Mouse (Mus musculus): ENCODE results near the gene Wdr62.
A peak's percentile ranks its signal among the peaks of the same experiment; 100 is the strongest.

The Wdr62 gene

DNA sequence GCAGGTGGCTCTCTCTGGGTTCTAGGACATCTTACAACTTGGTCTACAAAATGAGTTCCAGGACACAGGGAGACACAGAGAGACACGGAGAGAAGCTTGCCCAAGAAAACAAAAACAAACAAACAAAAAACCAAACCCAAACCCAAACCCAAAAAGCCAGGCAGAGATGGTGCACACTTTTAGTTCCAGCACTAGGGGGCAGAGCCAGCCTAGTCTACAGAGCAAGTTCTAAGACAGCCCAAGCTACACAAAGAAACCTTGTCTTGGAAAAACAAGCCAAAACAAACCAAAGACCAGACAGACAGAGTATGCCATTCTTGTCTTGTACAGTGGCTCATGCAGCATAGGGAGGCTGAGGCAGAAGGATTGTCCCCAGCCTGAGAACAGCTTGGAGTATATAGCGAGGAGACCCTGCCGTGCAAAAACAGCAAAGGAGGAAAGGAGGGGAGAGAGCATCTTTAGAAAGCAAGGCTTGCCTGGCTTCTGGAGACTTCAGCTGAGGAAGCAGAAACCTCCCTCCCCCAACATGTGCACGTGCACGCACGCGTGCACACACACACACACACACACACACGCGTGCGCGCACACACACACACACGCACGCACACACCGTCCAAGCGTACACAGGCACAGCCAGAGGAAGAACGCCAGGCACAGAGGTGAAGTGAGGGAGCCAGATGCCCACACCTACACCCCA lies 26.0 kb upstream of the Wdr62 start:
- no peak for DNase-seq (ENCODE audit: low read depth, low spot score)

DNA sequence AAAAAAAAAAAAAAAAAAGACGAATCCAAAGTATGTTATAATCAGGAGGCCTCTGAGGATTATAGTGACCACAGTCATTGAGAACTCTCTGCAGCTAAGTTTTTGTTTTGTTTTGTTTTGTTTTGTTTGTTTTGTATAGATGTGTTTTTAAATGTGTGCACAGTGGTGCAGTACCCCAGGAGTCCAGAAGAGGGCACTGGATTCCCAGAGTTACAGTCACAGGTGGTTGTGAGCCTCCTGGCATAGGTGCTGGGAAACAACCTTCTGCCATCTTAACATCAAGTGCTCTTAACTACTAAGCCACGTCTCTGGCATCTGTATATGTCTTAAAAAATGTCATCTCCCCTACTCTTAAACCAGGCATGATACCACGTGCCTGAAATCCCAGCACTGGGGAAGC lies 20.7 kb upstream of the Wdr62 start:
- DNase-seq (ENCODE audit: low read depth, low spot score) = no peak

DNA sequence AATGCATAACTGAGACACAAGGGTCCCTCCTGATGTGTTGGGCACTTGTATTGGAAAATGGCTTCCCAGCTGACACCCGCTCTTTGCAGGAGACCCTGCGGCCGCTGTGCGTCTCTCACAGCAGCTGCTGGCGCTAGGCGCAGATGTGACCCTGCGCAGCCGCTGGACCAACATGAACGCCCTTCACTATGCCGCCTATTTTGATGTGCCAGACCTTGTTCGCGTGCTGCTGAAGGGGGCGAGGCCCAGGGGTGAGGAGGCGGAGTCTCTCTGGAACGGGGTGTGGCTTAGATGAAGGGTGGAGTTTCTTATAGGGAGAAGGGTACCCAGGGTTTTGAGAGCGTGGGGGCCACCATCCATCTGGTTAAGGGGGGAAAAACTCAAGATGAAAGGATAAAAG lies 17.0 kb upstream of the Wdr62 start:
- DNase-seq (ENCODE audit: low read depth, low spot score) = no peak

DNA sequence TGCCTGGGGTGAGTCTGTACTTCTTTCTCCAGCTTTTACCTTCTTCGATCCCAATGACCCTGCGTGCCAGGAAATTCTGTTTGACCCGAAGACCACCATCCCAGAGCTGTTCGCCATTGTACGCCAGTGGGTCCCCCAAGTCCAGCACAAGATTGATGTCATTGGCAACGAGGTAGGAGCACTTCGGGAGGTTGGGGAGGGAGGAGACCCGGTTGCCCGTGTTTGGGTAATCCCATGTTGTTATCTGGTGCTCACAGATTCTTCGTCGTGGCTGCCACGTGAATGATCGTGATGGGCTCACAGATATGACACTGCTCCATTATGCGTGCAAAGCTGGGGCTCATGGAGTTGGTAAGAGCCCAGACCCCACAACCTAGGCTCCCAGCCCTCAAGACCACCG lies 16.6 kb upstream of the Wdr62 start:
- DNase-seq (ENCODE audit: low read depth, low spot score) = no peak

DNA sequence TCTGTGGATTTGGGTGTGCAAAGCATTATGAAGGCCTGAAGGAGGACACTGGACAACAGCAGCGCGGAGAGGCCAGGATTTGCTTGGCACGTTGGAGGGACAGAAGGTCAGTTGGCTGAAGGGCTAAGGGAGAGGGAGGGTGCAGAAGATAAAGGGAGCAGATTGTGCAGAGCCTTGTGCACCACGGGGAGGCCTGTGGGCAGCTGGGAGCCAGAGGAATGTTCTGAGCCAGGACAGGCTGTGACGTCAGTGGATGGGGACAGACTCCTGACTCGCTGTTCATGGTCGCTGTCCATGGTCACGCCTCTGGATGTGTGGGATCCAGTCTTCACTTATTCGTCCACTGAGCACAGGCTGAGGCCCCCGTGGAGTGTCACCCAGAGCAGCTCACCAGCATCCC lies 14.9 kb upstream of the Wdr62 start:
- no peak for DNase-seq (ENCODE audit: low read depth, low spot score)

DNA sequence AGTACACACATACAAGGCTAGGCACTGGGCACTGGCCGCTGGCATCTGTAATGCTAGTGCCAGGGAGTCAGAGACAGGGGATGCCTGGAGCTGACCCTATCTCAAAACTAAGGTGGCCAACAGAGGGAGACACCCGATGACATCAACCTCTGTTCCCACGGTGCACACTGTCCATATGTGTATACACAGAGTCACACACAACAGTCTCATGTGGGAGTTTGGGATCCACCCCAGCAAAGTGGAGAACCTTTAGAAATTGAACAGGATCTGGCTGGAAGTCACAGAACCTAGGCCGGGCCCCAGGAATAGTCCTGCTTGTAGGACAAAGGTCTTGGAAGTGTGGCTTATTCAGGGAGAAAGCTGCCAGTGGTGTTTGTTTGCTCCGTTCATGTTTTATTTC lies 14.1 kb upstream of the Wdr62 start:
- DNase-seq (ENCODE audit: low read depth, low spot score) = no peak

DNA sequence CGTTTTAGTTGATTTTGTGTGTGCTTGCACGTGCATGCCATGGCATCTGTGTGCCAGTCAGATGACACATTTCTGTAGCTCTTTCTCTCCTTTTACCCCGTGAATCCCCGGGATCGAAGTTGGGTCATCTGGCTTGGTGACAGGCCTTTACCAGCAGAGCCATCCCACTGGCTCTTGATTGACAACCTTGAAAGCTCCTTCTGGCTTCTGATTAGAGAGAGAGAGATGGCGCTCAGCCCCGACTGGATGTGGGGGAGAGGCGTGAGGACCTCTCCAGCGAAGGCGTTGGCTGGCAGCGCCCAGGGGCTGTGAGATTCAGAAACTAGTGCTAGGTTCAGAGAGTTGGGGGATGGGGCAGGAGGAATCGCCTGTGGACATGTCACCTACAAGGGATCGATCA lies 13.6 kb upstream of the Wdr62 start:
- no peak for DNase-seq (ENCODE audit: low read depth, low spot score)

DNA sequence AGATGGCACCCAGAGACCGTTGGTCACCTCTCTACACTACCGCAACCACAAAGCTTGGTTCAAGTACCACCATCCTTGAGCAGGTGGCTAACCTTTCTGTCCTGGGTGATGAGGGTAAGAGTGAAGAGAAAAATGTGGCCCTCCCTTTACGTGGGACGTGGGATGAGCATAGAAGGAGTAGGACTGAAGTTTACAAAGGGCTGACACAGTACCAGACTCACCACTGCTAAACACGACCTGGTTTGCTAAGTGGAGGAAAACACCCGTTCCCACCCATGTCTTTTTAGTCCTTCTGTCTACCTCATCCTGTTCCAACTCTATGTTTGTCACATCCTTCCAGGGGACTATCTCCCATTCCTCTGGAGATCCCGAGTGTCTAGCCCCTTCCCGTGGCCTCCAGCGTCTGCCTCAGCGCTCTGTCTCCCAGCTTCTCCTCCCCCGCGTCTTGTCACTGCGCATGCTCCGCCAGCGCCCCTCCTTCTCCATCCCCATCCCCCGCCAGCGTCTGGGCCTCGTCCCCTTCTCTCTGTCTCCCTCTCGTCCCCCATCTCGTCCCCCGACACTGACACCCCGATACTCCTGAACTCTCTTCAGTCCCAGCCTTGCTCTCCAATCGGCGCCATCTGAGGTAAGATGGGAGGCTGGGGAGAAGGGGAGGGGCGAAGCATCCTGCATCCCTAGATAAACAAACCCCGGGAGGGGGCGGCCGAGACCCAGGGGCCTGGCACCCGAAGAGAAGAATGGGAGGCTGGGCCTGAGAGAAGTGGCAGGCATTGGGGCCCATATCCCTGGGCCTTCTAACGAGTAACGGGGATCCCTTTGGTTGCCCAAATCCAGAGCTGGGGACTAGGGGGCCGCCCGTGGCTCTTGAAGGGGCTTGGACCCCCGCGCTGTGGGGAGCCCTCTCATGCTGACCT lies 11.3 kb upstream of the Wdr62 start, which contains the start of gene Clip3:
Gene Clip3 (plus strand): TSS at position 514 of the 917 bp plus-strand sequence.
- no peak for DNase-seq (ENCODE audit: low read depth, low spot score)

DNA sequence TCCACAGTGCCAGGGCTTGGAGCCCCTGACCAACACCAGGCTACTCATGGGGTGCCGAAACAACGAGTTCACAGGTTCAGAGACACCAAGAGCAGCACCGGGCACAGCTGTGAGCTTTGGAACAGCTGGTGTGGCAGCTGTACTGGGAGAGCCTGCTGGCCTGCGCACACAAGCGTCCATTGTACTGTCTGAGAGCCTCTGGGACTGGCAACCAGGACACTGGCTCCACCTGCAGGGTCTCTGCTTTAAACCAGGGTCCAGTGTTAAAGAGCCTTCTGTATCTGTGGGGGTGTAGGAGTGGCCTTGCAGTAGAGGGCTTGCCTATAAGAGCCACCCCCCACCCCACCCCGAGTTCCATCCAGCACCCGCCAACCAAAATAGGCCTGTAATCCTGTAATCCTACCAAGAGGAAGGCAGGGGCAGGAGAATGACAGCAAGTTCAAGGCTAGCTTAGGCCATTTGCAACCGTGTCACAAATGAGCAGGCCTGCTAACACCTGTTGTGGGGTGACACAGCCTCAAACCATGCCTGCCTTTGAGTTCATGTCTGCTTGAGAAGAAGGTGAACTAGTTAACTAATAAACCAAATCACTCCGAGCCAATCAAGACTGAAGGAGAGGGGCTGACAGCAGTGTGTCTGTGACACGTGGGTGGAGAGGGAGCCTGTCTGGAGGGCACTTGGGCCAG lies 9.6 kb upstream of the Wdr62 start:
- no peak for DNase-seq (ENCODE audit: low read depth, low spot score)

DNA sequence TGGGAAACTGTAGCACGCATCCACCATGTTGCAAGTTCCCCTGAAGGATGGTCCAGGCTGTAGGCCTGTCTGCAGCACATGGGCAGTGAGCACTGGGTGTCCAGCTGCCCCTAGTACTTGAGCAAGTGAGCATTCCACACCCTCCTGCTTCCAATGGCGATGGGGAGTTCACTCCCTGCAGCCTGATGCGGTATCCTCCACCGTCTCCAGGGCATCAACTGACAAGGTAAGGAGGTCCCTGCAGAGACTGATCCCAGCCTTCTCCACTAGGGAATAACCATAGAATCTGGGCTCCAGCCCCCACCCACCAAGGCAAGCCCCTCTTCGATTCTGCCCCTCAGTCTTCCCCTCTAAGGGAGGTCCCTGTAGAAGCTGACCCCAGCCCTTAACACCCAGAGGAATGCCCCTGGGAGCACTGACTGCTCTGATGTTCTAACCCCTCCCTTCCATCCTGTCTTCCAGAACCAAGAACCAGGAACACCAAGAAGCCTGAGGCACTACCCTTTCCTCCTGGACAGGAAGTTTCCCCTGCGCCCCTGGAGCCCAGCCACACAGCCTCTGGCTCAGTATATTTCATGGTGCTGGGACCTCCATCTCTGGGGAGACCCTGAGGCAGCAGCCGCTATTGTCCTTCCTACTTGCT lies 9.0 kb upstream of the Wdr62 start:
- no peak for DNase-seq (ENCODE audit: low read depth, low spot score)

DNA sequence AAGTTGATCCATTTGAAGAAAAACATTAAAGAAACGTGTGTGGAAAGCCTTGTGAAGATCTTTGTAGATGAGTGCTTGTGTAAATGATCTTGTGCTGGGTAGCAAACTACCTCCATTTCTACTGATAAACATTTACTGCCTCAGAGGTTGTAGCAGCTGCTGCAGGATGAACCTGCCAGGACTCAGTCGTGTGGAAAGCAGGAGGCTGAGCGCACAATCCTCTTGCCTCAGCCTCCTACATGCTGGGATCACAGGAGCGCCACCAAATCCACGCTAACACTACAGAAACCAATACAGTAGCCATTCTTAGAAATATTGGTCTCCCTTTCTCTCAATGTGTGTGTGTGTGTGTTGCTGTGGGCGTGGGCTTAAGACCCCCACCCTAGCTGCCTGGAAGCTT lies 7.8 kb upstream of the Wdr62 start:
- DNase-seq (ENCODE audit: low read depth, low spot score) = no peak

DNA sequence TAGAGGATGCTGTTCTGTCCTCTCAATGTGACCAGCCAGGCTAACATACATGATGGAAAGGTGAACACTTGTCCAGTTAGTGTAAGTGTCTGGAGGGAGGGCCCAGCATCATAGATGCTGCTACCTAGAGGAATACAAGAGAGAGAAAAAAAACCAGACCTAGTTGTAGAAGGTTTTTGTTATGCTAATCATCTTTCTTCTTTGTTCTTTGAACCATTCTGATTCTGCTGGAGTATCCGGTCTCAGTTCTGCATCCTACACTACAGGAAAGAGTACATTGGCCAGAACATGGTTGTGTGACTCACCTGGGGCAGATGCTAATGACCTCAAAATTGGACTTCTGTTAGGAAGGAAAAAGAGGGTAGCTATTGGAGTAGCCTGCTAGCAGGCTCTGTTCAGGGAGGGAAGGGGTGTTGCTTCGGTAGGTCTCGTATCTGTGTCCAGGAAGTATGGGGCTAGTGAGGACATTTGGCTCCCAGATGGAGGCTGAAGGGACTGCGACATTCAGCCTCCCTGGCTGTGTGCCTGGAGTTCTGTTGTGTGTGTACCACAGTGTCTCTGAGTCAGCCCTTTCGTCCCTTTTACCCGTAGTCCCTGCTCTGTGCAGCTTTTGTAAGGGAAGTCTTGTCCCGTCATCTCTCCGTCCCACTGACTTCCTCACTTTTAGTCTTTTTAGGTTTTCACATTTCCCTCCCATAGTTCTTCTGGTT lies 6.6 kb upstream of the Wdr62 start:
- DNase-seq (ENCODE audit: low read depth, low spot score) = no peak

DNA sequence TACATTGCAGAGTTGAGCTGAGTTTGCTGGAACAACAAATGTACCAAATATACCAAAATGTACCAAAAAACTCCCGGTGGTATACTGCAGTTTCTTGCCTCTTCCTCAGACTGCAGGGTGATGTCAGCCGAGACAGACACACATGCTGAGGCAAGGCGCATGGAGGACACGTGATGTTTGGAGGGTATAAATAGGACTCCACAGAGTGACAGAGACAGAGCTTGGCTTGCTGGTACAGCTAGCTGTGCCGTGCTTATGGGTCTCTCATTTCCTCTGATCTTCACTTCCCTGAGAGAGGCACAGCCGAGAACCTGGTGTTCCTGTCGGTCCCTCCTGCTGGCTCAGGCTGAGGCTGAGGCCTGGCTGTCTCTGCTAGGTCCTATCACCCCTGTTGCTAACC lies 2.5 kb upstream of the Wdr62 start:
- DNase-seq (ENCODE audit: low read depth, low spot score) = no peak

DNA sequence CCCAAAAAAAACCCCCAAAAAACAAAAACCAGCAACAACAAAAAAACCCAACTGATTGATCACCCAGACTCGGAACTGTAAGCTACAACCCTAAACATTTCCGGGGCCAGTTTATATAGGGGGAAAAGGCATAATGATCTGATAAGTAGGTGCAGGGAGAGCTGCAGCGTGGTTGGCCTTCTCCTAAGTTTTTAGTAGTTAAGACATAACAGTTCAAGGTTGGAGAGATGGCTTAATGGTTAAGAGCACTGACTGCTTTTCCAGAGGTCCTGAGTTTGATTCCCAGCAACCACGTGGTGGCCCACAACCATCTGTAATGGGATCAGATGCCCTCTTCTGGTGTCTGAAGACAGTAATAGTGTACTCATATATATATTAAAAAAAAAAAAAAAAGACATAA lies 1.3 kb upstream of the Wdr62 start:
- no peak for DNase-seq (ENCODE audit: low read depth, low spot score)

DNA sequence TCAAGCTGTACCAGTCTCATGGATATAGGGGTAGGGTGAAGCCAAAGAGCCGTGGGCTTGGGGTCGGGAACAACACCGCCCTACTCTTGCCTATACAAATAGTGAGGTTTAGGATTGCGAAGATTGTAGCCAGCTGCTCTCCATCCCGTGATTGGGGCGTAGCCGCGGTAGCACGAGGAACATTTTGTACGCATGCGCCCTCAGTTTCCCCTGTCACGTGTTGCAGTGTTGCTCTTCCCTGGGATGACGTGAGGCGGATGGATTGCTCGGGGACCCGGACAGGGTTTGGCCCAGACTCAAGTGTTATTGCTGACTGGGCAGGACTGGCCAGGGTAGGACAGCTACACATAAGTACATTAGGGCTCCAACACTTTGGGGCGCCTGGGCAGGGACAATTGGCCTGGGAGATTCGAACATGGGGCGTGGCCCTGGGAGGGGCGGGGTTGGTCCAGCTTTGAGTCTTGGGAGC lies 485 bp upstream of the Wdr62 start:
- peak; percentile 59 for DNase-seq (ENCODE audit: low read depth, low spot score)

DNA sequence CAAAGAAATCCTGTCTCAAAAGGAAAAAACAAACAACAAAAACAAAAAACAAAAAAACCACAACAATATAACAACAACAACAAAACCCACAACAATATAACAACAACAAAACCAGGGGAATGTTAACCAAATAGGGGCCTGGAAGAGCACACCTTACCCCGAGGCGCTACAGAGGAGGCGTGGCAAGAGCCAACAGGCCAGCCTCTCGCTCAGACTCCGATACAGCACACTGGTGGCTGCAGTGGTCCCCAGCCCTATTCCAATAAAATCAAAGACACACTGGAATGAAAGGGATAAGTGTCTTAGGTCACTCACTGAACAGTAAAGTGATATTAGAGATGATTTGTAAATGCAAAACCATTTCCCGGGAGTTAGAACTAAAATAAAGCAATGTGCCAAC lies 683 bp downstream of the Wdr62 start:
- DNase-seq (ENCODE audit: low read depth, low spot score) = no peak

DNA sequence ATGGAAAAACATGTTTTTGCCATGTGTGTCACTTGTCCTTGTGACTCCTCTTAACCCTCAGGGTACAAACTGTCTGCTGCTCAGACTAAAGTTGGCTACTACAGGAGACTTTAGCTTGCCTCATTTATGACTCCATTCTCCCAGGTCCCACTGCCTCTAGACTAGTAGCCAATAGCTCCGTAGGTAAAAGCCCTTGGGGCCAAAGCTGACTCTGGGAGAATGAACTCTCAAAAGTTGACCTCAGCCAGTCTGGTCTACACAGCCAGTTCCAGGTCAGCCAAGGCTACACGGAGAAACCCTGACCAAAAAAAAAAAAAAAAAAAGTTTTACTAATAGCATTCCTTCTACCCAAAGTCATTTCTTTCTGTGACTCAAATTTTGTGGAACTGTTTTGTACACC lies 1.3 kb downstream of the Wdr62 start:
- DNase-seq (ENCODE audit: low read depth, low spot score) = no peak

DNA sequence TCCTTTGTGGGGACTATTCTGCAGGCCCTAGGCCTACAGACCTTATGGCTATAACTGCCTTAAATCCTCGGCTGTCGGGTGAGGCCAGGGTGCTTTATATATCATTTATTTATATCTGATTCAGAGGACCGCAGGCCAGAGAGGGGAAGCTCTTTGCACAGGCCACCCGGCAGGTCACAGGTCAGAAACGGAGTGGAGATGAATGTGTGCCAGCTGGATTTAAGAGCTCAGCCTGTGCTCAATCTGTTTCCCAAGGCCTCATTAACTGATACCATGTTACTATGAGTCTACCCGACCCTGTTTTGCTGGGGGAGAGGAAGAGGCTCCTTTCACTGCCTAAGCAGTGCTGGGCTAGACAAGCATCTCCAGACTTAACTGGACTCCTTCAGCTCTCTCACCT lies 5.8 kb downstream of the Wdr62 start:
- DNase-seq (ENCODE audit: low read depth, low spot score) = no peak

DNA sequence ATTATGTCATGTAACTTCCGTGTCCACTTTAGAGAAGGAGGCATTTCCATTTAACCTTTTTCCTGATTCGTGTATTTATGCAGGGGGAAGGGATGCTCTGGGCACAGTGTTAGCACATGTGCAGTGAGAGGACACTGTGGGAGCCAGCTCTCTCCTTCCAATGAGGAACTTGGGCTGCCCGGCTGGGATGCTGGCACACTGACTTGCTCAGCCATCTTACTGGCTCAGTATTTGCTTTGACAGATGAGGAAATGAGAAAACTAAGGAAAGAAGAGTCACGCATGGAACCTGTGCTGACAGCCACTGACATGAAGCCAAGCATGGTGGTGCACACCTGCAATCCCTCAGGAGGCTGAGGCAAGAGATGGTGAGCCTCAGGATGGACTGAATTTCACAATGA lies 10.6 kb downstream of the Wdr62 start:
- DNase-seq (ENCODE audit: low read depth, low spot score) = no peak

DNA sequence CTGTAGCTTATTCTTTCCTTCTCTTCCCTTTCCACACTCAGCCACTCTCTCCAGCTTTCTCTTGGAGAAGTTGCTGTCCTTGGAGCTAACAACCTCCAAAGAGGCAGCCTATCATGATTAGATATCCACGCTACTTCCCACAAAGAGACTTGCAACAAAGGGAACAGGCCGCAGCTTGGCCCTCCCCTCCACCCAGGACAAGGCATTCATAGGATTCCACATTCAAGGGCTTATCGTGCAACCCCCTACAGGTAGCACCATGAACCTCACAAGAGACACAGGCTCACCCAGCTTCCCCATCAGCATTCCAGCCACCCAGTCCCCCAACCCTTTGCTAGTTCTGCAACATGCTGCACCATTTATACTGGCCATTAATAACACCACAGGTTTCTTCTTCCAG lies 13.4 kb downstream of the Wdr62 start:
- no peak for DNase-seq (ENCODE audit: low read depth, low spot score)

DNA sequence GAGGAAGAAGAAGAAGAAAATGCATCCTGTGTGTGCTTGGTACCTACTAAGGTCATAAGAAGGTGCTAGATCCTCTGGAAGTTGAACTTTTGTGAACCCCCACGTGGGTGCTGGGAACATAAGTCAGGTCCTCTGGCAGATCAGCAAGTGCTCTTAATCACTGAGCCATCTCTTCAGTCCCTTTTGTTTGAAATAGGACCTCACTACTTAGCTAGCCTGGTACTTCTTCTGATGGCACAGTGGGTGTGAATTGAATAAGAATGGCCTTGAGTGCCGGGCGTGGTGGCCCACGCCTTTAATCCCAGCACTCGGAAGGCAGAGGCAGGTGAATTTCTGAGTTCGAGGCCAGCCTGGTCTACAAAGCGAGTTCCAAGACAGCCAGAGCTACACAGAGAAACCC lies 14.3 kb downstream of the Wdr62 start:
- DNase-seq (ENCODE audit: low read depth, low spot score) = no peak

Data from retina, adult 2 months (tissue).